Mouse (Mus musculus): Measurements from ENCODE around the gene Cyth3. TPM values are rescaled to one million over a fixed set of nuclear protein-coding genes. Genes with fewer than 3 reads are reported as not detected.

Cyth3 gene
- polyA plus RNA-seq, 1 experiment from 2014 or later, result 39.9 TPM

- ATAC-seq (ENCODE audit: low FRiP score), result no peak
- Histone ChIP-seq H3K4me2 (replicated peaks) (no peak overlapping the region), H3K9me3 (ENCODE audit: control insufficient read depth, low read length) (no peaks in the 10 kb centered on the region), H3K4me3 (replicated peaks; ENCODE audit: low read length) (no peak overlapping the region), H3K27ac (no peak overlapping the region), H3K36me3 (replicated peaks; ENCODE audit: control insufficient read depth, insufficient read depth) (no peaks in the 10 kb centered on the region), H3K9ac (no peak overlapping the region), H3K27me3 (ENCODE audit: control insufficient read depth, insufficient read depth, low read length) (no peaks in the 10 kb centered on the region), H3K4me1 (replicated peaks; ENCODE audit: control insufficient read depth, insufficient read depth, low read length) (peaks cover 12% of the 10 kb centered on the region)
- DNase-seq (ENCODE audit: low spot score), result no peak
- 94% methylated on average over 8 of the region's 8 CpGs for WGBS
Measured at GRCm38 (mm10) chr5:143630738-143631137, 8.5 kb downstream of the Cyth3 start.

GRCm38 (mm10) chr5:143631559-143631958, 9.3 kb downstream of the Cyth3 start:
- Histone ChIP-seq H3K9me3 (ENCODE audit: control insufficient read depth, low read length) (no peaks in the 10 kb centered on the region), H3K36me3 (replicated peaks; ENCODE audit: control insufficient read depth, insufficient read depth) (no peaks in the 10 kb centered on the region), H3K27me3 (ENCODE audit: control insufficient read depth, insufficient read depth, low read length) (no peaks in the 10 kb centered on the region), H3K9ac (no peak overlapping the region), H3K4me1 (replicated peaks; ENCODE audit: control insufficient read depth, insufficient read depth, low read length) (peaks cover 12% of the 10 kb centered on the region), H3K4me2 (replicated peaks) (no peak overlapping the region), H3K27ac (no peak overlapping the region), H3K4me3 (replicated peaks; ENCODE audit: low read length) (no peak overlapping the region)
- DNase-seq (ENCODE audit: low spot score) (no peak), ATAC-seq (ENCODE audit: low FRiP score) (no peak)
- 91% methylated on average over 8 of the region's 8 CpGs for WGBS

DNA sequence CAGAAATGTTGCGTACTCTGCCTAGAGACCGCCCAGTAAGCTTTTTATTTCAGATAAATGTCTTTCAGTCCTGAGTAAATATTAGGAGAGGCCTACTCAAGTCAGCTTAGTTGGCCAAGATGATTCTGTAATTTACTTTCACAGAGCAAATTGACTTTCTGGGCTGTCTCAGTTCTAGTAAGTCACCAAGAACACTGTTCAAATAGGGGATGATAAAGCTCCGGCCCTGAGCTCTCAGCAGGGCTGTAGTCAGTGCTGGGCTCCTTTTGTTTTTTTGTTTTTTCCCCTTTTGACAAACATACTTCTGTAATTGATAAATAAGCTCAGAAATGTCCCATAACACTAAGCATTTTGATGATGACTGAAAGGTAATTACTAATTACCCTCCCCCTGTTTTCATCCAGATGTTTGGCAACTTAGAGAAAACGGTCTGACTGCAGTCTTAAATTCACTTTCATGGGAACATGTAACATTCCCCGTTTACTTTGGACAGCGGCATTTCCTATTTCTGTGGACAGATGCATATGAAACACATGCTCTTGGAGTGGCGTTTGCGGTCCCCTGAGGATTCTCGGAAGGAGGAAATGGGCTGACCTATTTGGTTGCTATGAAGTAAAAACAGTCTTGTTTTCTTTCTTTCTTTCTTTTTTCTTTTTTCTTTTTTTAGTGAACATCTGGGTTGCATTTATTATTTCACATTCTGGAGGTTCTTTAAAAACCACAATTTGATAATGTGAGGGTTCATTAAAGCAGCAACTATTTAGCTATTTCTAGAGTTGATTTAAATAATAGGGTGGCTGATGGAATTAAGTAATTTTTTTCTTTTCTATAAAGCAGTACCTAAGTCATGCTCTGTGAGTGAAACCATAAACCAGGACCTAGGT, 10.7 kb downstream of the Cyth3 start:
- H3K36me3 ChIP-seq (replicated peaks; ENCODE audit: control insufficient read depth, insufficient read depth), result no peaks in the 10 kb centered on the region

GRCm38 (mm10) chr5:143633558-143633871, 11.3 kb downstream of the Cyth3 start:
- no peaks in the 10 kb centered on the region for H3K27me3 ChIP-seq (ENCODE audit: control insufficient read depth, insufficient read depth, low read length)
- ATAC-seq (ENCODE audit: low FRiP score) (no peak), DNase-seq (ENCODE audit: low spot score) (no peak)
- no peak overlapping the region for H3K4me3 ChIP-seq (replicated peaks; ENCODE audit: low read length)
- 64% methylated on average over 5 of the region's 5 CpGs for WGBS
- no peak overlapping the region; the same call in 1 of the 2 replicates for H3K27ac ChIP-seq
- H3K36me3 ChIP-seq (replicated peaks; ENCODE audit: control insufficient read depth, insufficient read depth), result no peaks in the 10 kb centered on the region
- H3K4me1 ChIP-seq (replicated peaks; ENCODE audit: control insufficient read depth, insufficient read depth, low read length), result peaks cover 12% of the 10 kb centered on the region
- H3K9ac ChIP-seq, result no peak overlapping the region
- no peaks in the 10 kb centered on the region for H3K9me3 ChIP-seq (ENCODE audit: control insufficient read depth, low read length)
- no peak overlapping the region for H3K4me2 ChIP-seq (replicated peaks)

More for the DNA sequence above, 10.7 kb downstream of the Cyth3 start:
- no peaks in the 10 kb centered on the region for H3K9me3 ChIP-seq (ENCODE audit: control insufficient read depth, low read length)
- peaks cover 12% of the 10 kb centered on the region for H3K4me1 ChIP-seq (replicated peaks; ENCODE audit: control insufficient read depth, insufficient read depth, low read length)
- H3K27me3 ChIP-seq (ENCODE audit: control insufficient read depth, insufficient read depth, low read length), result no peaks in the 10 kb centered on the region
- peak overlapping the region; percentile 38; the same call in 1 of the 2 replicates for H3K27ac ChIP-seq
- H3K4me3 ChIP-seq (replicated peaks; ENCODE audit: low read length), result no peak overlapping the region
- no peak for ATAC-seq (ENCODE audit: low FRiP score)
- no peak overlapping the region for H3K9ac ChIP-seq
- no peak for DNase-seq (ENCODE audit: low spot score)
- H3K4me2 ChIP-seq (replicated peaks), result no peak overlapping the region
- WGBS, result 63% methylated on average over 9 of the region's 9 CpGs

DNA sequence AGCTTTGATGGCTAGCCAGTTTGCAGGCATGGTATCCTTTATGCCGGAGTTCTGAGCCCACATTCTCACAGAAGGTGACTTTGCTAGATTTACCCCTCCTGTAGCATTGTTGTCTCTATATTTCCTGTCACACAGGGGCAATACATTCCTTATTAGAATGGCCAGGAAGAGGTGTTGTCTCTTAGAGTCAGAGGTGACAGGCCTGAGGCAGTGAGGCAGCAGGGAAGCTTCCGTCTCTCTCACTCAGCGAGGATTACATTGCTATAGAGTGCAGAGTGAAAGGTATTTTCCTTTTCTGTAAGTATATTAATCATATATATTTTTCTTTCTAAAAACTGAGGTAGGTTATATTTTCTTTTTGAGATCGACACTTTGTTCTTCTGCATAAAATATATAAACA, 11.6 kb downstream of the Cyth3 start:
- H3K36me3 ChIP-seq (replicated peaks; ENCODE audit: control insufficient read depth, insufficient read depth), result no peaks in the 10 kb centered on the region
- no peak overlapping the region; the same call in 1 of the 2 replicates for H3K27ac ChIP-seq
- H3K27me3 ChIP-seq (ENCODE audit: control insufficient read depth, insufficient read depth, low read length), result no peaks in the 10 kb centered on the region
- WGBS, result 79% methylated on average over 4 of the region's 4 CpGs
- DNase-seq (ENCODE audit: low spot score) (no peak), ATAC-seq (ENCODE audit: low FRiP score) (no peak)
- no peak overlapping the region for H3K4me3 ChIP-seq (replicated peaks; ENCODE audit: low read length)
- peaks cover 12% of the 10 kb centered on the region for H3K4me1 ChIP-seq (replicated peaks; ENCODE audit: control insufficient read depth, insufficient read depth, low read length)
- no peak overlapping the region for H3K9ac ChIP-seq
- H3K4me2 ChIP-seq (replicated peaks), result no peak overlapping the region
- H3K9me3 ChIP-seq (ENCODE audit: control insufficient read depth, low read length), result no peaks in the 10 kb centered on the region

DNA sequence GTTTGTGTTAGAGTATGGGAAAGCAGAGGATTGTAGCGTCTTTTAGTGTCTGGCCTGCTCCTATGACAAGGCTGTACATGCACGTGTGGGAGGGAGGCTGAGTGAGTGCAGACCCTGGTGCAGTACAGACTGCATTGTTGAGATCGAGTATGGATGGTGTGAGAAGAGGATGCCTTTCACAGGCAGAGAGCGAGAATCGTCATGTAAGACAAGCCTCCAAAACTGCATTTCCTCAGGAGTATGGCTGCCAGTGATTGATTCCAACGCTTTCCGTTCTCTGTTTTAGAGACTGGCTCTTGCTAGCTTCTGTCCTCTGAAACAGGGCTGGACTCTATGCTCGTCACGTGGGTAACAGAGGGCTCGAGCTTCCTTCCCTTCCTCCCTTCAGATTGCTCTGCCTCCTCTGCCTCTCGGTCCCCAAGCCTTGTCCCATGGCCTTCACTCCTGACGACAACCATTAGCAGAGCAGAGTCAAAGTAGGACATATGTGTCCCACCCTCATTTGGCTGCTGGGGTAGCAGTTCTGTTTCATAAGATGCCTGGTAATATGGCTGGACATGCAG, 12.4 kb downstream of the Cyth3 start:
- WGBS, result 62% methylated on average over 12 of the region's 12 CpGs
- no peak for ATAC-seq (ENCODE audit: low FRiP score)
- H3K4me3 ChIP-seq (replicated peaks; ENCODE audit: low read length), result no peak overlapping the region
- no peaks in the 10 kb centered on the region for H3K9me3 ChIP-seq (ENCODE audit: control insufficient read depth, low read length)
- no peaks in the 10 kb centered on the region for H3K27me3 ChIP-seq (ENCODE audit: control insufficient read depth, insufficient read depth, low read length)
- no peak for DNase-seq (ENCODE audit: low spot score)
- H3K36me3 ChIP-seq (replicated peaks; ENCODE audit: control insufficient read depth, insufficient read depth), result no peaks in the 10 kb centered on the region
- H3K27ac ChIP-seq, result no peak overlapping the region
- H3K4me1 ChIP-seq (replicated peaks; ENCODE audit: control insufficient read depth, insufficient read depth, low read length), result peaks cover 12% of the 10 kb centered on the region
- H3K4me2 ChIP-seq (replicated peaks), result no peak overlapping the region
- no peak overlapping the region for H3K9ac ChIP-seq

- no peaks in the 10 kb centered on the region for H3K36me3 ChIP-seq (replicated peaks; ENCODE audit: control insufficient read depth, insufficient read depth)
- ATAC-seq (ENCODE audit: low FRiP score), result no peak
Measured at GRCm38 (mm10) chr5:143635358-143635757, 13.1 kb downstream of the Cyth3 start.

GRCm38 (mm10) chr5:143636173-143636572, 13.9 kb downstream of the Cyth3 start:
- ATAC-seq (ENCODE audit: low FRiP score) (no peak), DNase-seq (ENCODE audit: low spot score) (no peak)
- H3K27ac ChIP-seq, result no peak overlapping the region
- H3K4me3 ChIP-seq (replicated peaks; ENCODE audit: low read length), result no peak overlapping the region
- no peaks in the 10 kb centered on the region for H3K36me3 ChIP-seq (replicated peaks; ENCODE audit: control insufficient read depth, insufficient read depth)
- WGBS, result 87% methylated on average over 7 of the region's 7 CpGs
- no peak overlapping the region for H3K4me2 ChIP-seq (replicated peaks)
- H3K9me3 ChIP-seq (ENCODE audit: control insufficient read depth, low read length), result no peaks in the 10 kb centered on the region
- no peak overlapping the region for H3K9ac ChIP-seq
- H3K27me3 ChIP-seq (ENCODE audit: control insufficient read depth, insufficient read depth, low read length), result no peaks in the 10 kb centered on the region
- H3K4me1 ChIP-seq (replicated peaks; ENCODE audit: control insufficient read depth, insufficient read depth, low read length), result peaks cover 12% of the 10 kb centered on the region

More at GRCm38 (mm10) chr5:143635358-143635757, 13.1 kb downstream of the Cyth3 start:
- DNase-seq (ENCODE audit: low spot score), result no peak
- Histone ChIP-seq H3K27me3 (ENCODE audit: control insufficient read depth, insufficient read depth, low read length) (no peaks in the 10 kb centered on the region), H3K4me3 (replicated peaks; ENCODE audit: low read length) (no peak overlapping the region), H3K9ac (no peak overlapping the region), H3K4me2 (replicated peaks) (no peak overlapping the region), H3K27ac (no peak overlapping the region), H3K4me1 (replicated peaks; ENCODE audit: control insufficient read depth, insufficient read depth, low read length) (peaks cover 12% of the 10 kb centered on the region), H3K9me3 (ENCODE audit: control insufficient read depth, low read length) (no peaks in the 10 kb centered on the region)
- WGBS, result 81% methylated on average over 11 of the region's 11 CpGs

- Histone ChIP-seq H3K27me3 (ENCODE audit: control insufficient read depth, insufficient read depth, low read length) (no peaks in the 10 kb centered on the region), H3K9ac (no peak overlapping the region), H3K36me3 (replicated peaks; ENCODE audit: control insufficient read depth, insufficient read depth) (no peaks in the 10 kb centered on the region), H3K4me1 (replicated peaks; ENCODE audit: control insufficient read depth, insufficient read depth, low read length) (peaks cover 6% of the 10 kb centered on the region), H3K4me2 (replicated peaks) (no peak overlapping the region), H3K9me3 (ENCODE audit: control insufficient read depth, low read length) (no peaks in the 10 kb centered on the region), H3K27ac (no peak overlapping the region), H3K4me3 (replicated peaks; ENCODE audit: low read length) (no peak overlapping the region)
- WGBS, result 69% methylated on average over 11 of the region's 11 CpGs
- ATAC-seq (ENCODE audit: low FRiP score) (no peak), DNase-seq (ENCODE audit: low spot score) (no peak)
Measured at GRCm38 (mm10) chr5:143637832-143638420, 15.7 kb downstream of the Cyth3 start.

All from hindbrain, embryonic 14.5 days (tissue).